Mouse (Mus musculus): ENCODE measurements around the gene Ralgps2. TPM values are rescaled to one million over a fixed set of nuclear protein-coding genes. Genes with fewer than 3 reads are reported as not detected.

Ralgps2 gene
- polyA plus RNA-seq, 1 experiment, result 65.8 TPM

GRCm38 (mm10) chr1:156938705-156939242, 652 bp downstream of the Ralgps2 start:
- peak overlapping the region; percentile 90 for H3K4me3 ChIP-seq (ENCODE audit: low read depth, low read length)
- H3K9ac ChIP-seq (ENCODE audit: low read depth, poor library complexity, severe bottlenecking), result peak overlapping the region; percentile 94

GRCm38 (mm10) chr1:156937436-156937835, 2.0 kb downstream of the Ralgps2 start:
- TF ChIP-seq EP300 (IDR thresholded peaks at IDR 0.05; ENCODE audit: insufficient read depth, low read depth, low read length), result no peak
- no peak for TF ChIP-seq POLR2A (IDR thresholded peaks at IDR 0.05; ENCODE audit: insufficient read depth, low read length)
- TF ChIP-seq CTCF (IDR thresholded peaks at IDR 0.05; ENCODE audit: low read depth, low read length), result no peak
- H3K4me3 ChIP-seq (ENCODE audit: low read depth, low read length), result no peak overlapping the region
- H3K4me1 ChIP-seq (ENCODE audit: control insufficient read depth, insufficient read depth, low read length), result peaks cover 7% of the 10 kb centered on the region
- H3K27me3 ChIP-seq (ENCODE audit: control insufficient read depth, insufficient read depth, low read length, poor library complexity, severe bottlenecking), result no peaks in the 10 kb centered on the region; the same call in 1 of the 2 replicates
- H3K27ac ChIP-seq (ENCODE audit: insufficient read depth, low read length), result no peak overlapping the region
- no peaks in the 10 kb centered on the region for H3K36me3 ChIP-seq (ENCODE audit: control insufficient read depth, insufficient read depth, low read length, poor library complexity, severe bottlenecking)
- no peak overlapping the region for H3K9ac ChIP-seq (ENCODE audit: low read depth, poor library complexity, severe bottlenecking)
- no peaks in the 10 kb centered on the region for H3K9me3 ChIP-seq (replicated peaks; ENCODE audit: control insufficient read depth, insufficient read depth, low read length, poor library complexity, severe bottlenecking)

More at GRCm38 (mm10) chr1:156938705-156939242, 652 bp downstream of the Ralgps2 start:
- Histone ChIP-seq H3K27me3 (ENCODE audit: control insufficient read depth, insufficient read depth, low read length, poor library complexity, severe bottlenecking) (no peaks in the 10 kb centered on the region; the same call in 1 of the 2 replicates), H3K36me3 (ENCODE audit: control insufficient read depth, insufficient read depth, low read length, poor library complexity, severe bottlenecking) (no peaks in the 10 kb centered on the region), H3K27ac (ENCODE audit: insufficient read depth, low read length) (no peak overlapping the region), H3K9me3 (replicated peaks; ENCODE audit: control insufficient read depth, insufficient read depth, low read length, poor library complexity, severe bottlenecking) (no peaks in the 10 kb centered on the region), H3K4me1 (ENCODE audit: control insufficient read depth, insufficient read depth, low read length) (peaks cover 6% of the 10 kb centered on the region)
- TF ChIP-seq POLR2A (IDR thresholded peaks at IDR 0.05; ENCODE audit: insufficient read depth, low read length), result peak; percentile 30
- TF ChIP-seq EP300 (IDR thresholded peaks at IDR 0.05; ENCODE audit: insufficient read depth, low read depth, low read length), result peak; percentile 55; the same call in 1 of the 2 replicates
- no peak for TF ChIP-seq CTCF (IDR thresholded peaks at IDR 0.05; ENCODE audit: low read depth, low read length)

GRCm38 (mm10) chr1:156933712-156934111, 5.7 kb downstream of the Ralgps2 start:
- Histone ChIP-seq H3K9me3 (replicated peaks; ENCODE audit: control insufficient read depth, insufficient read depth, low read length, poor library complexity, severe bottlenecking) (no peaks in the 10 kb centered on the region), H3K4me3 (ENCODE audit: low read depth, low read length) (no peak overlapping the region), H3K27ac (ENCODE audit: insufficient read depth, low read length) (no peak overlapping the region), H3K27me3 (ENCODE audit: control insufficient read depth, insufficient read depth, low read length, poor library complexity, severe bottlenecking) (no peaks in the 10 kb centered on the region; the same call in 1 of the 2 replicates), H3K9ac (ENCODE audit: low read depth, poor library complexity, severe bottlenecking) (no peak overlapping the region), H3K36me3 (ENCODE audit: control insufficient read depth, insufficient read depth, low read length, poor library complexity, severe bottlenecking) (no peaks in the 10 kb centered on the region), H3K4me1 (ENCODE audit: control insufficient read depth, insufficient read depth, low read length) (peaks cover 5% of the 10 kb centered on the region)
- TF ChIP-seq POLR2A (IDR thresholded peaks at IDR 0.05; ENCODE audit: insufficient read depth, low read length) (no peak), CTCF (IDR thresholded peaks at IDR 0.05; ENCODE audit: low read depth, low read length) (no peak), EP300 (IDR thresholded peaks at IDR 0.05; ENCODE audit: insufficient read depth, low read depth, low read length) (no peak)

GRCm38 (mm10) chr1:156932036-156932774, 7.2 kb downstream of the Ralgps2 start:
- peaks cover 2% of the 10 kb centered on the region for H3K4me1 ChIP-seq (ENCODE audit: control insufficient read depth, insufficient read depth, low read length)
- no peaks in the 10 kb centered on the region; the same call in 1 of the 2 replicates for H3K27me3 ChIP-seq (ENCODE audit: control insufficient read depth, insufficient read depth, low read length, poor library complexity, severe bottlenecking)
- H3K27ac ChIP-seq (ENCODE audit: insufficient read depth, low read length), result no peak overlapping the region
- H3K9me3 ChIP-seq (replicated peaks; ENCODE audit: control insufficient read depth, insufficient read depth, low read length, poor library complexity, severe bottlenecking), result no peaks in the 10 kb centered on the region
- no peak overlapping the region for H3K9ac ChIP-seq (ENCODE audit: low read depth, poor library complexity, severe bottlenecking)
- no peak overlapping the region for H3K4me3 ChIP-seq (ENCODE audit: low read depth, low read length)
- TF ChIP-seq POLR2A (IDR thresholded peaks at IDR 0.05; ENCODE audit: insufficient read depth, low read length) (no peak), CTCF (IDR thresholded peaks at IDR 0.05; ENCODE audit: low read depth, low read length) (no peak), EP300 (IDR thresholded peaks at IDR 0.05; ENCODE audit: insufficient read depth, low read depth, low read length) (no peak)
- H3K36me3 ChIP-seq (ENCODE audit: control insufficient read depth, insufficient read depth, low read length, poor library complexity, severe bottlenecking), result no peaks in the 10 kb centered on the region

- H3K36me3 ChIP-seq (ENCODE audit: control insufficient read depth, insufficient read depth, low read length, poor library complexity, severe bottlenecking), result no peaks in the 10 kb centered on the region
- TF ChIP-seq POLR2A (IDR thresholded peaks at IDR 0.05; ENCODE audit: insufficient read depth, low read length), result no peak
- TF ChIP-seq CTCF (IDR thresholded peaks at IDR 0.05; ENCODE audit: low read depth, low read length), result no peak
- no peak overlapping the region for H3K27ac ChIP-seq (ENCODE audit: insufficient read depth, low read length)
- H3K4me3 ChIP-seq (ENCODE audit: low read depth, low read length), result no peak overlapping the region
- no peaks in the 10 kb centered on the region for H3K27me3 ChIP-seq (ENCODE audit: control insufficient read depth, insufficient read depth, low read length, poor library complexity, severe bottlenecking)
- no peaks in the 10 kb centered on the region for H3K9me3 ChIP-seq (replicated peaks; ENCODE audit: control insufficient read depth, insufficient read depth, low read length, poor library complexity, severe bottlenecking)
- peaks cover 2% of the 10 kb centered on the region for H3K4me1 ChIP-seq (ENCODE audit: control insufficient read depth, insufficient read depth, low read length)
- H3K9ac ChIP-seq (ENCODE audit: low read depth, poor library complexity, severe bottlenecking), result no peak overlapping the region
These were observed 8.1 kb downstream of the Ralgps2 start for GRCm38 (mm10) chr1:156931106-156931870.

Measured in ES-Bruce4 (cell line).